Mouse (Mus musculus) neural tube, embryonic 11.5 days (tissue): ENCODE measurements around the gene Stat5b. TPM values are rescaled to one million over a fixed set of nuclear protein-coding genes. Genes with fewer than 3 reads are reported as not detected.

ENCODE experiments used
- ATAC-seq: fragments of 200-750 bp; cut with Nextera tagmentation; 2 replicates; pipeline ENCODE4 v1.8.0; 2017; ENCODE audit warnings: moderate number of reproducible peaks, mild to moderate bottlenecking, moderate TSS enrichment, moderate library complexity; ENCODE audit not compliant: insufficient read depth, low FRiP score, low TSS enrichment
- DNase-seq: peaks from one replicate; pipeline ENCODE4 v3.0.0-alpha.2; 2015; ENCODE audit warnings: low spot score
- H3K27ac ChIP-seq: fragments of 300-500 bp; sonication (generic); 2 replicates; pipeline ENCODE4 v1.5.1; 2014; ENCODE audit warnings: low read depth, mild to moderate bottlenecking, low read length
- H3K27me3 ChIP-seq: fragments of 300-500 bp; sonication (generic); 2 replicates; pipeline ENCODE4 v1.6.1; 2014; ENCODE audit warnings: mild to moderate bottlenecking, low read length, mixed read lengths; ENCODE audit not compliant: control insufficient read depth, insufficient read depth
- H3K36me3 ChIP-seq: fragments of 300-500 bp; sonication (generic); 2 replicates; pipeline ENCODE4 v1.6.1; 2014; ENCODE audit warnings: mild to moderate bottlenecking, low read length, moderate library complexity, mixed read lengths; ENCODE audit not compliant: control insufficient read depth, insufficient read depth
- H3K4me1 ChIP-seq: fragments of 300-500 bp; sonication (generic); 2 replicates; pipeline ENCODE4 v1.6.1; 2014; ENCODE audit warnings: low read length, mixed read lengths; ENCODE audit not compliant: control insufficient read depth, insufficient read depth
- H3K4me2 ChIP-seq: fragments of 300-500 bp; sonication (generic); 2 replicates; pipeline ENCODE4 v1.6.1; 2014; ENCODE audit warnings: low read depth, mild to moderate bottlenecking, moderate library complexity
- H3K4me3 ChIP-seq: fragments of 300-500 bp; sonication (generic); 2 replicates; pipeline ENCODE4 v1.5.1; 2014; ENCODE audit warnings: low read depth, low read length
- H3K9ac ChIP-seq: fragments of 300-500 bp; sonication (generic); 2 replicates; pipeline ENCODE4 v1.6.1; 2014; ENCODE audit warnings: mild to moderate bottlenecking, low read length
- H3K9me3 ChIP-seq: fragments of 300-500 bp; sonication (generic); 2 replicates; pipeline ENCODE4 v1.6.1; 2016; ENCODE audit warnings: low read length; ENCODE audit not compliant: control insufficient read depth
- WGBS: fragments of 180-500 bp; shearing (Covaris S2); extraction: QIAGEN DNeasy Blood & Tissue Kit; methylation state at CpG from one replicate; pipeline ENCODE4 v1.1.7; 2014; 5-methylcytosine and 5-hydroxymethylcytosine counted together
- polyA plus RNA-seq: library from polyadenylated mRNA; unstranded; fragments of >200 nt; fragmentation: Nextera tagmentation; extraction: Ambion mirVana; gene quantifications from 2 replicates; pipeline ENCODE4 v1.2.1, GENCODE M21; 2014

Gene Stat5b
- polyA plus RNA-seq, 1 experiment from 2014 or later = 18.3 TPM

- no peak for DNase-seq
- H3K36me3 ChIP-seq = no peaks in the 10 kb centered on the region
- 83% methylated on average over 13 of the region's 13 CpGs for WGBS
Measured at GRCm38 (mm10) chr11:100826161-100826866, 24.2 kb downstream of the Stat5b start.

GRCm38 (mm10) chr11:100825451-100825850 is 25.1 kb downstream of the Stat5b start:
- no peak for DNase-seq
- no peak for ATAC-seq
- Histone ChIP-seq H3K9me3 (no peaks in the 10 kb centered on the region), H3K4me1 (no peaks in the 10 kb centered on the region), H3K4me3 (no peak overlapping the region), H3K4me2 (no peak overlapping the region), H3K27ac (no peak overlapping the region), H3K36me3 (no peaks in the 10 kb centered on the region), H3K27me3 (no peaks in the 10 kb centered on the region), H3K9ac (no peak overlapping the region)
- 87% methylated on average over 9 of the region's 9 CpGs for WGBS

More at GRCm38 (mm10) chr11:100826161-100826866, 24.2 kb downstream of the Stat5b start:
- H3K4me2 ChIP-seq = no peak overlapping the region
- H3K9me3 ChIP-seq = no peaks in the 10 kb centered on the region
- H3K4me1 ChIP-seq = no peaks in the 10 kb centered on the region
- ATAC-seq = no peak
- H3K4me3 ChIP-seq = no peak overlapping the region
- H3K9ac ChIP-seq = no peak overlapping the region
- no peak overlapping the region for H3K27ac ChIP-seq
- H3K27me3 ChIP-seq = no peaks in the 10 kb centered on the region

- 87% methylated on average over 7 of the region's 7 CpGs for WGBS
- Histone ChIP-seq H3K27ac (no peak overlapping the region), H3K9ac (no peak overlapping the region), H3K4me3 (no peak overlapping the region), H3K4me2 (no peak overlapping the region), H3K27me3 (no peaks in the 10 kb centered on the region), H3K9me3 (no peaks in the 10 kb centered on the region), H3K4me1 (no peaks in the 10 kb centered on the region), H3K36me3 (no peaks in the 10 kb centered on the region)
- ATAC-seq = no peak
- DNase-seq = no peak
Measured at GRCm38 (mm10) chr11:100824496-100824895, 26.0 kb downstream of the Stat5b start.

- Histone ChIP-seq H3K4me3 (no peak overlapping the region), H3K27ac (no peak overlapping the region), H3K4me1 (no peaks in the 10 kb centered on the region), H3K9ac (no peak overlapping the region), H3K9me3 (no peaks in the 10 kb centered on the region), H3K27me3 (no peaks in the 10 kb centered on the region), H3K36me3 (no peaks in the 10 kb centered on the region), H3K4me2 (no peak overlapping the region)
- no peak for DNase-seq
- WGBS = 77% methylated on average over 8 of the region's 8 CpGs
- no peak for ATAC-seq
Measured at GRCm38 (mm10) chr11:100823543-100824313, 26.8 kb downstream of the Stat5b start.

- WGBS = 81% methylated on average over 12 of the region's 12 CpGs
- no peaks in the 10 kb centered on the region for H3K9me3 ChIP-seq
- no peak overlapping the region for H3K4me2 ChIP-seq
- H3K36me3 ChIP-seq = no peaks in the 10 kb centered on the region
- no peaks in the 10 kb centered on the region for H3K27me3 ChIP-seq
- ATAC-seq (no peak), DNase-seq (no peak)
- no peak overlapping the region for H3K27ac ChIP-seq
- H3K4me1 ChIP-seq = no peaks in the 10 kb centered on the region
- no peak overlapping the region for H3K4me3 ChIP-seq
- no peak overlapping the region for H3K9ac ChIP-seq
Measured at GRCm38 (mm10) chr11:100822365-100822764, 28.2 kb downstream of the Stat5b start.

GRCm38 (mm10) chr11:100821605-100822220 is 28.8 kb downstream of the Stat5b start:
- DNase-seq (no peak), ATAC-seq (no peak)
- 93% methylated on average over 13 of the region's 13 CpGs for WGBS
- H3K4me3 ChIP-seq = no peak overlapping the region
- H3K27me3 ChIP-seq = no peaks in the 10 kb centered on the region
- H3K9ac ChIP-seq = no peak overlapping the region
- no peaks in the 10 kb centered on the region; the same call in 1 of the 2 replicates for H3K4me1 ChIP-seq
- no peaks in the 10 kb centered on the region for H3K9me3 ChIP-seq
- H3K4me2 ChIP-seq = no peak overlapping the region
- H3K27ac ChIP-seq = no peak overlapping the region
- no peaks in the 10 kb centered on the region for H3K36me3 ChIP-seq

GRCm38 (mm10) chr11:100820047-100820446 is 30.5 kb downstream of the Stat5b start:
- Histone ChIP-seq H3K4me2 (no peak overlapping the region), H3K27me3 (no peaks in the 10 kb centered on the region), H3K4me3 (no peak overlapping the region), H3K4me1 (no peaks in the 10 kb centered on the region; the same call in 1 of the 2 replicates), H3K36me3 (no peaks in the 10 kb centered on the region), H3K9ac (no peak overlapping the region), H3K27ac (no peak overlapping the region), H3K9me3 (no peaks in the 10 kb centered on the region)
- ATAC-seq = no peak
- WGBS = 91% methylated on average over 8 of the region's 8 CpGs
- no peak for DNase-seq

- Histone ChIP-seq H3K4me1 (no peaks in the 10 kb centered on the region; the same call in 1 of the 2 replicates), H3K36me3 (no peaks in the 10 kb centered on the region), H3K4me3 (no peak overlapping the region), H3K9ac (no peak overlapping the region), H3K9me3 (no peaks in the 10 kb centered on the region), H3K27me3 (no peaks in the 10 kb centered on the region), H3K27ac (no peak overlapping the region), H3K4me2 (no peak overlapping the region)
- ATAC-seq = no peak
- WGBS = 83% methylated on average over 16 of the region's 16 CpGs
- no peak for DNase-seq
Measured at GRCm38 (mm10) chr11:100819626-100820025, 30.9 kb downstream of the Stat5b start.
